Mouse (Mus musculus) hindbrain, embryonic 11.5 days (tissue): ENCODE data around the gene Ccdc182. TPM values are rescaled to one million over a fixed set of nuclear protein-coding genes. Genes with fewer than 3 reads are reported as not detected.

ENCODE experiments used
- ATAC-seq: fragments of 200-750 bp; cut with Nextera tagmentation; 2 replicates; pipeline ENCODE4 v1.8.0; 2017; ENCODE audit warnings: mild to moderate bottlenecking, moderate TSS enrichment, moderate library complexity; ENCODE audit not compliant: low FRiP score
- DNase-seq: peaks from one replicate; pipeline ENCODE4 v3.0.0-alpha.2; 2015; ENCODE audit warnings: low spot score
- H3K27ac ChIP-seq: fragments of 300-500 bp; sonication (generic); 2 replicates; pipeline ENCODE4 v1.5.1; 2014; ENCODE audit warnings: mild to moderate bottlenecking, low read depth, low read length
- H3K27me3 ChIP-seq: fragments of 300-500 bp; sonication (generic); 2 replicates; pipeline ENCODE4 v1.6.1; 2014; ENCODE audit warnings: mild to moderate bottlenecking, low read length, moderate library complexity, mixed read lengths; ENCODE audit not compliant: control insufficient read depth, insufficient read depth
- H3K36me3 ChIP-seq: fragments of 300-500 bp; sonication (generic); 2 replicates; pipeline ENCODE4 v1.6.1; 2014; ENCODE audit warnings: mild to moderate bottlenecking, low read length, moderate library complexity, mixed read lengths; ENCODE audit not compliant: control insufficient read depth, insufficient read depth
- H3K4me1 ChIP-seq: fragments of 300-500 bp; sonication (generic); replicated peaks from 2 replicates; pipeline ENCODE4 v1.6.1; 2014; ENCODE audit warnings: low read length, mixed read lengths; ENCODE audit not compliant: control insufficient read depth, insufficient read depth
- H3K4me2 ChIP-seq: fragments of 300-500 bp; sonication (generic); replicated peaks from 2 replicates; pipeline ENCODE4 v1.6.1; 2014; ENCODE audit warnings: mild to moderate bottlenecking, low read depth, low read length
- H3K4me3 ChIP-seq: fragments of 300-500 bp; sonication (generic); 2 replicates; pipeline ENCODE4 v1.5.1; 2014; ENCODE audit warnings: low read depth, low read length
- H3K9ac ChIP-seq: fragments of 300-500 bp; sonication (generic); 2 replicates; pipeline ENCODE4 v1.6.1; 2014; ENCODE audit warnings: low read depth, low read length
- H3K9me3 ChIP-seq: fragments of 300-500 bp; sonication (generic); 2 replicates; pipeline ENCODE4 v1.6.1; 2016; ENCODE audit warnings: low read length; ENCODE audit not compliant: control insufficient read depth
- WGBS: fragments of 180-500 bp; shearing (Covaris S2); extraction: QIAGEN DNeasy Blood & Tissue Kit; methylation state at CpG from one replicate; pipeline ENCODE4 v1.1.7; 2014; 5-methylcytosine and 5-hydroxymethylcytosine counted together
- polyA plus RNA-seq: library from polyadenylated mRNA; unstranded; fragments of >200 nt; fragmentation: Nextera tagmentation; extraction: Ambion mirVana; gene quantifications from 2 replicates; pipeline ENCODE4 v1.2.1, GENCODE M21; 2014

Gene Ccdc182
- polyA plus RNA-seq, 1 experiment from 2014 or later, result 9.8 TPM

DNA sequence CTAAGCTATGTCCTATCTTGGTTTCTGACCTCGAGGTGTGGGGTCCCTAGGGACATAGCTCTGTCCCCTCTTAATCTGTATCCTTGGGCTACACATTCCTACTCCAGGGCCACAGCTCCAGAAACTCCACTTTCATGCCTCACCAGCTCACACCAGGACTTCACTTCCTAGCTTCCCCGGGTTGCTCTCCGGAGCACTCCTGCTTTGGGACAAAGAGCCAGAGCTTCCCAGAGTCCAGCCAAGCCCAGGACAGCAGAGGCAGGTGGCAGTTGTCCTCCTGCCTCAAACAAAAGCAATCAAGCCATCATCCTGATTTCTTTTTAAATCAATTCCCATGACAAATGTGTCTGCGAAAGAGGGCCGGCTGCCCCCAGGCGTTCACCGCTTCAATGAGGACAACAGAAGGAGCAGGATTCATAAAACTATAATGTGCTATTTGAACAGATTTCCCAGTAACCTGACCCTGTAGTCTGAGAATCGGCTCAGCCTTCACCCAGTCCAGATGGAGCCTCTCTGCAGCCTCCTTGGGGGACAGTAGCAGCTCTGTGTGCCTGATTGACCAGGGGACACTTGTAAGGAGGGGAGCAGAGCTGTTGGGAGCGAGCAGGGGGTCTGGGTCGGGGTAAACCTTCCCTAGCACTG lies 15.3 kb downstream of the Ccdc182 start:
- ATAC-seq (peak; percentile 82), DNase-seq (peak; percentile 72)
- Histone ChIP-seq H3K4me1 (peaks cover 34% of the 10 kb centered on the region), H3K27me3 (no peaks in the 10 kb centered on the region), H3K4me3 (no peak overlapping the region), H3K9ac (no peak overlapping the region), H3K27ac (peak overlapping the region; percentile 87), H3K9me3 (no peaks in the 10 kb centered on the region), H3K4me2 (no peak overlapping the region), H3K36me3 (no peaks in the 10 kb centered on the region)
- WGBS, result 15% methylated on average over 10 of the region's 10 CpGs

DNA sequence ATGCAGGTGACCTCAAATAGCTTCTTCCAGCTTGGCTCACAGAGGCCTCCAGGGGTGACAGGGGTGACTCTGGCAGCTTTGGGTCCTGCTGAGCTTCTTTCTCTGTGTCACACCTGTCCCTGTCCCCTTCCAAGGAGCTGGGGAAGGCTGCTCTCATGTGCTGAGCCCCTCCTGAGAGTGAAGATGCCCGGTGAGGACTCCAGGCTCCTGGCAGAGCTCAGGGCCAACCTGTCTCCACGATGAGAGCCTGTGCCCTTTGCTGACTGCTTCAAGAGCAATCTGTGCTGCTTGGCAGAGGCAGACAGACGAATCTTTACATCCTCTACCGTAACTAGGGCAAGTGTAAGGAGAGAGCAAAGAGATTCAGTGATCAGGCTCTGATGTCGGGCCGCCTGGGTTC lies 16.9 kb downstream of the Ccdc182 start:
- Histone ChIP-seq H3K4me2 (no peak overlapping the region), H3K27me3 (no peaks in the 10 kb centered on the region), H3K27ac (peak overlapping the region; percentile 87), H3K9me3 (no peaks in the 10 kb centered on the region), H3K36me3 (no peaks in the 10 kb centered on the region), H3K4me3 (no peak overlapping the region), H3K9ac (peak overlapping the region; percentile 33; the same call in 1 of the 2 replicates), H3K4me1 (peaks cover 37% of the 10 kb centered on the region)
- 71% methylated on average over 6 of the region's 6 CpGs for WGBS
- DNase-seq, result no peak
- no peak for ATAC-seq

DNA sequence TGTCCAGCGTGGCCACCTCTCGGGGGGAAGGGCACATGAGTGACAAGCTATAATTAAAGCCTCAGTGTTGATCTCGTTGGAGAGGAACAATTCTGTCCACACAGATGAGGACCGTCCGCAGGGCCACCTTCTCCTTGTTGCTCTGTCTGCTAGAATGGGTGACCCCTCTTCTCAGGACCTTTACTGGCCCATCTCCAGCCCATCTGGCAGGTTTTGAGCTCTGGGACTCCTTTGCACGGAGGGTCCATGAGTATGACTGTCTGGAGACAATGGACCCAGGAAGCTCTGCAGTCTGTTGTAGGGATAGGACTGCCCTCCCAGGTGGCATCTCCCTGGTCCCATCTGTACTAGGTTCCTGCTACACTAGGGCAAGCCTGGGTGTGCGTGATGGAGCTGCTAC lies 17.7 kb downstream of the Ccdc182 start:
- peaks cover 37% of the 10 kb centered on the region for H3K4me1 ChIP-seq
- DNase-seq (no peak), ATAC-seq (no peak)
- no peaks in the 10 kb centered on the region for H3K27me3 ChIP-seq
- WGBS, result 52% methylated on average over 7 of the region's 7 CpGs
- H3K4me2 ChIP-seq, result no peak overlapping the region
- H3K4me3 ChIP-seq, result no peak overlapping the region
- H3K36me3 ChIP-seq, result no peaks in the 10 kb centered on the region
- H3K9ac ChIP-seq, result no peak overlapping the region
- no peaks in the 10 kb centered on the region for H3K9me3 ChIP-seq
- peak overlapping the region; percentile 87 for H3K27ac ChIP-seq

DNA sequence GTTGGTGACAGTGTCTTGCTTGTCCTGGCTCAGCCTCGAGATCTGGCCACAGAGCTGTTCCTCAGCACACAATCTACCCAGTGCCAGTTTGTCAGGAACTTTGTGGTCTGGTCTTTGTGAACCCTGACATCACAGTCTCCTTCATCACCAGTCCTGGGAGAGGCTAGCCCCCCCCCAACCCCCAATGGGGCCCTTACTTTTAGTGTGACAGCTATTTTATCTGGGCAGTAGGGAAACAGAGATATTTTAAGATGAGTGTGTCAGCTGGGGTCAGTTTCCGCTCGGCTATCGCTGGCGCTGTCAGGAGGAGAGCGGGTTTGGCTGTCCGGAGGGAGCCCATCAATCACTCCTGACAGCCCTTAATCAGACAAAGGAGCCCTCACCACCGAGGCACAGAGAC lies 19.7 kb downstream of the Ccdc182 start:
- H3K9ac ChIP-seq, result peak overlapping the region; percentile 43
- H3K4me3 ChIP-seq, result no peak overlapping the region
- H3K4me1 ChIP-seq, result peaks cover 35% of the 10 kb centered on the region
- H3K27me3 ChIP-seq, result no peaks in the 10 kb centered on the region
- ATAC-seq (0 out of 2 replicates have a peak, but pooled peaks have one; percentile 53), DNase-seq (peak; percentile 69)
- no peaks in the 10 kb centered on the region for H3K9me3 ChIP-seq
- 10% methylated on average over 8 of the region's 8 CpGs for WGBS
- H3K27ac ChIP-seq, result peak overlapping the region; percentile 87
- H3K36me3 ChIP-seq, result no peaks in the 10 kb centered on the region
- H3K4me2 ChIP-seq, result no peak overlapping the region

DNA sequence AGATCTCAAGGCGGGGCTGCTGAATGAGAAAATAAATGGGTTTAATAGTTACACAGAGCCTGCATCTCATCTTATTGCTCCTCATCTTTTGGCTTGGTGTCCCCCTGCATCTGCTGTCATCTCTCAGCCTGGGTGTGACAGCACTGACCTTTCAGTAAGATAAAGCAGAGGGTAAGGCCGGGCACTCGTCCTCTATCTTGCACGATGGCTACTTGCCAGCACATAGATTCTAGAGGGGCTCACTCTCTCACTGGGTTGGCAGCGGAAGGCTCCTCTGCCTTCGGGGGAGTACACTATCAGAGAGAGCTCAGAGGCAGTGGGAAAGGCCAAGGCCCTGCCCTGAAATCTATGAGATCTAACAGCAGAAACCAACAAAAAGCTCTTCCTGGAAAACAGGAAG lies 20.6 kb downstream of the Ccdc182 start:
- Histone ChIP-seq H3K36me3 (no peaks in the 10 kb centered on the region), H3K27ac (peak overlapping the region; percentile 87), H3K9ac (peak overlapping the region; percentile 40), H3K4me2 (no peak overlapping the region), H3K4me1 (peaks cover 25% of the 10 kb centered on the region), H3K9me3 (no peaks in the 10 kb centered on the region), H3K4me3 (no peak overlapping the region), H3K27me3 (no peaks in the 10 kb centered on the region)
- no peak for ATAC-seq
- WGBS, result 60% methylated on average over 6 of the region's 6 CpGs
- no peak for DNase-seq

DNA sequence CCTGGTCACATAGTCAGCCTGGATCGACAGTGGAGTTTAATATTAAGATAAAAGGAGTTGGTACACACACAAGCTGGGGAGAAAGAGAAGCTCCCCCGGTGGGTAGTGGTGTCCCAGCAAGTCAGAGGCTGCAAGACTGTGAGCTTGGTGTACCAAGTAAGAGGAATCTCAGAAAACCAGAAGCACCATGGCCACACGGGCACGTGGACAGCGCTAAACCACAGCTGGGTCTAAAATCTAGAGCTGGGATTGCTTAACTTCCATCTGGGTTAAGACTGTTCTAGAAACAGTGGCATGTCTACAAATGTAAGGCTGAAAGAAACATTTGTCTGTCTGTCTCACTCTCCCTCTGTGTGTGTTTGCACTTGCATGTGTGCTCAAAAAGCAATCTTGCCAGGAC lies 21.5 kb downstream of the Ccdc182 start:
- Histone ChIP-seq H3K9ac (no peak overlapping the region), H3K4me2 (no peak overlapping the region), H3K36me3 (no peaks in the 10 kb centered on the region), H3K27me3 (no peaks in the 10 kb centered on the region), H3K4me1 (peaks cover 19% of the 10 kb centered on the region), H3K27ac (no peak overlapping the region), H3K4me3 (no peak overlapping the region), H3K9me3 (no peaks in the 10 kb centered on the region)
- DNase-seq (no peak), ATAC-seq (no peak)
- WGBS, result 82% methylated on average over 5 of the region's 5 CpGs

DNA sequence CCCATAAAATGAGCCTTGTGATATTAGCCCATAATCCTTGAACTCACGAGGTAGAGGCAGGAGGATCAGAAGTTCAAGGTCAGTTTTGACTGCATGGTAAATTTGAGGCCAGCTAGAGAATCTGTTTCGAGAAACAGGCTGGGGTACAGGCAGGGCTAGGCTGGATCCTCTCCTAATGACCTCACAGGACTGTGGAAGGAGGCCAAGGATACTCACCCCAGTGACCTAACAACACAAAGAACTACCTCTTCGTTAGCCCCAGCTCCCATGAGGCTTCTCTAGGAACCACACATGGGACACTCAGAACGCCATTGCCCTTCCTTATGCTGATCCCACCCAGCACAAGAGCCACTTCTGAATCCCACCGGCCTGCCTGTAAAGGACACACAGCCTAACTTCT lies 25.0 kb downstream of the Ccdc182 start:
- H3K27ac ChIP-seq, result no peak overlapping the region
- H3K27me3 ChIP-seq, result no peaks in the 10 kb centered on the region

DNA sequence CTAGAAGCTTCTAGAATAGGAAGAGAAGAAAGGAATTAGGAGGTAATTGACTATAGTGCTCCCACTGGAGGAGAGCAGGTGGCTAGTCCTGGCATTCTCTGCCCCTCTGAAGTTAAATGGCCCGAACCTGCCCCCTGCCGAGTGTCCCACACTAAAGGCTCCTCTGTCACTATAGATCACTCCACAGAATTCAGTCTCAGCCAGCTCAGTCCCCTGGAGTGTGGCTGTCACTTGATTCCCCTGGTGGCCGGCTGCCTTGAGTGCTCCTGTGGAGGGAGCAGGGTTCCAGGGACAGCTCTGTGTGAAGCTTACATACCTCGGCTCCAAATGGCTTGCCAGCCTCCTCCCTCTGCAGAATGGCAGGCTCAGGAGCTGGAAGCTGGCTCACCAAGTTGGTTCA lies 33.2 kb downstream of the Ccdc182 start:
- H3K27me3 ChIP-seq, result no peaks in the 10 kb centered on the region
- no peaks in the 10 kb centered on the region for H3K36me3 ChIP-seq
- H3K4me3 ChIP-seq, result no peak overlapping the region
- 3% methylated on average over 4 of the region's 4 CpGs for WGBS
- H3K4me1 ChIP-seq, result peaks cover 6% of the 10 kb centered on the region; the same call in 1 of the 2 replicates
- H3K9ac ChIP-seq, result no peak overlapping the region
- DNase-seq (no peak), ATAC-seq (no peak)
- no peak overlapping the region for H3K27ac ChIP-seq
- H3K9me3 ChIP-seq, result no peaks in the 10 kb centered on the region
- H3K4me2 ChIP-seq, result no peak overlapping the region

More for the DNA sequence above, 25.0 kb downstream of the Ccdc182 start:
- no peak for ATAC-seq
- Histone ChIP-seq H3K4me3 (no peak overlapping the region), H3K9me3 (no peaks in the 10 kb centered on the region), H3K36me3 (no peaks in the 10 kb centered on the region), H3K4me1 (peaks cover 4% of the 10 kb centered on the region; the same call in 1 of the 2 replicates), H3K9ac (no peak overlapping the region), H3K4me2 (no peak overlapping the region)
- no peak for DNase-seq
- 72% methylated on average over 5 of the region's 5 CpGs for WGBS

DNA sequence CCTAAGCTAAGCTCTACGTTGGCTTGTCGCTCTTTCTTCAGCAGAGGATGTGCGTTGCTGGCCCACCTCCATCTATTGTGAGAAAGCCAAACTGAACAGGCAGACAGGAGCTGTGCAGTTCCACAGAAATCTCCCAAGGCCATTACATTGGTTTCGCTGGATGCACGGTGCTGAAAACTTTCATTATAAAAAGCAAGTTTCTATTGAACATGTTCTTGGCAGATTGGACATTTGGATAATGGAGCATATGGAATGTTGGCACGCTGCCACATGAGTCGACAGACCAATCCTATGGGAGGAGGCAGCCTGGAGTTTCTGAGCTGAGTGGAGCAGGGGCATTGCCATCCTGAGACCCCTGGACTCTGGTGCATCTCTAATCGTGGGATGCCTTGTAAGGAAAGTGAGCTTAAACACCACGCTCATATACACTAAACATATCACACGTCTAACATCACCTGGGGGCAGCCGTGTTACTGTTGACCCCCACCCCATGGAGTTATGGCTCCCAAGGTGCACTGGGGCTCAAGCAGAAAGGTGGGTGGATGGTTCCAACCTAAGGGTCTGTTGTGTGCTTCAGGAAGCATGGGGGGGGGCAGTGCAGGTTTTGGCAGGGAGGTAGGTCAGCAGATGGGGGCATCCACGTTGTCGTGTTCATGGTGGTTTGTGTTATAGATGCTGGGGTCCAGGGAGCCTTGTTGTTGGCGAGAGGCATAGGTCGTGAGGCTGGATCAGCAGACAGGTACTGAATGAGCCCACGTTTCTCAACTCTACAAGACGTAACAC lies 35.1 kb downstream of the Ccdc182 start:
- no peak for ATAC-seq
- DNase-seq, result no peak
- Histone ChIP-seq H3K27me3 (no peaks in the 10 kb centered on the region), H3K4me2 (no peak overlapping the region), H3K9me3 (no peaks in the 10 kb centered on the region), H3K27ac (no peak overlapping the region), H3K36me3 (no peaks in the 10 kb centered on the region), H3K4me3 (no peak overlapping the region), H3K9ac (no peak overlapping the region), H3K4me1 (peaks cover 6% of the 10 kb centered on the region; the same call in 1 of the 2 replicates)
- 93% methylated on average over 17 of the region's 17 CpGs for WGBS
